Mouse (Mus musculus) embryonic facial prominence, embryonic 14.5 days (tissue): Measurements from ENCODE around the gene Sf3b4. TPM values are rescaled to one million over a fixed set of nuclear protein-coding genes. Genes with fewer than 3 reads are reported as not detected.
"Not testable (repeated sequence)": the region's sequence is repeated elsewhere in the genome, so short reads cannot be mapped to it uniquely, and the experiment has no call there.

ENCODE experiments used
- ATAC-seq: fragments of 200-750 bp; cut with Nextera tagmentation; 2 replicates; pipeline ENCODE4 v1.8.0; 2017; ENCODE audit warnings: low read depth, moderate number of reproducible peaks, moderate TSS enrichment
- DNase-seq: peaks from one replicate; pipeline ENCODE4 v3.0.0-alpha.2; 2015; ENCODE audit warnings: low spot score
- H3K27ac ChIP-seq: fragments of 300-500 bp; sonication (generic); replicated peaks from 2 replicates; pipeline ENCODE4 v1.5.1; 2014; ENCODE audit warnings: low read depth, mild to moderate bottlenecking, low read length, moderate library complexity
- H3K27me3 ChIP-seq: fragments of 300-500 bp; sonication (generic); replicated peaks from 2 replicates; pipeline ENCODE4 v1.6.1; 2014; ENCODE audit warnings: low read length; ENCODE audit not compliant: control insufficient read depth, insufficient read depth
- H3K36me3 ChIP-seq: fragments of 300-500 bp; sonication (generic); 2 replicates; pipeline ENCODE4 v1.6.1; 2014; ENCODE audit warnings: low read length, mixed read lengths; ENCODE audit not compliant: control insufficient read depth, insufficient read depth
- H3K4me1 ChIP-seq: fragments of 300-500 bp; sonication (generic); 2 replicates; pipeline ENCODE4 v1.6.1; 2014; ENCODE audit warnings: antibody characterized with exemption, low read length; ENCODE audit not compliant: control insufficient read depth, insufficient read depth
- H3K4me2 ChIP-seq: fragments of 300-500 bp; sonication (generic); 2 replicates; pipeline ENCODE4 v1.6.1; 2014; ENCODE audit warnings: low read depth, mild to moderate bottlenecking, low read length, moderate library complexity, mixed read lengths
- H3K4me3 ChIP-seq: fragments of 300-500 bp; sonication (generic); 2 replicates; pipeline ENCODE4 v1.5.1; 2014; ENCODE audit warnings: low read depth, mild to moderate bottlenecking, low read length
- H3K9ac ChIP-seq: fragments of 300-500 bp; sonication (generic); 2 replicates; pipeline ENCODE4 v1.6.1; 2014; ENCODE audit warnings: low read depth, mild to moderate bottlenecking, low read length, moderate library complexity, mixed read lengths
- H3K9me3 ChIP-seq: fragments of 300-500 bp; sonication (generic); 2 replicates; pipeline ENCODE4 v1.6.1; 2016; ENCODE audit warnings: low read length; ENCODE audit not compliant: control insufficient read depth
- WGBS: fragments of 180-500 bp; shearing (Covaris S2); extraction: QIAGEN DNeasy Blood & Tissue Kit; methylation state at CpG from one replicate; pipeline ENCODE4 v1.1.7; 2014; 5-methylcytosine and 5-hydroxymethylcytosine counted together
- polyA plus RNA-seq: library from polyadenylated mRNA; unstranded; fragments of >200 nt; fragmentation: Nextera tagmentation; extraction: Ambion mirVana; gene quantifications from 2 replicates; pipeline ENCODE4 v1.2.1, GENCODE M21; 2014

Sf3b4 gene
- polyA plus RNA-seq, 1 experiment from 2014 or later: 152 TPM

GRCm38 (mm10) chr3:96168466-96169158 lies 3.5 kb upstream of the Sf3b4 start:
- H3K27ac ChIP-seq: no peak overlapping the region; the same call in 1 of the 2 replicates
- no peak overlapping the region for H3K9ac ChIP-seq
- no peak for DNase-seq
- H3K4me3 ChIP-seq: no peak overlapping the region
- ATAC-seq: no peak
- H3K9me3 ChIP-seq: no peaks in the 10 kb centered on the region
- no peak overlapping the region for H3K4me2 ChIP-seq
- peaks cover 18% of the 10 kb centered on the region; the same call in 1 of the 2 replicates for H3K36me3 ChIP-seq
- no peaks in the 10 kb centered on the region for H3K27me3 ChIP-seq
- peaks cover 11% of the 10 kb centered on the region for H3K4me1 ChIP-seq
- whole genome bisulfite sequencing: 75% methylated on average over 12 of the region's 12 CpGs

GRCm38 (mm10) chr3:96170276-96170675 lies 1.9 kb upstream of the Sf3b4 start:
- Histone ChIP-seq H3K9ac (no peak overlapping the region), H3K4me3 (no peak overlapping the region), H3K36me3 (peaks cover 31% of the 10 kb centered on the region), H3K4me2 (no peak overlapping the region), H3K4me1 (peaks cover 11% of the 10 kb centered on the region), H3K9me3 (no peaks in the 10 kb centered on the region), H3K27me3 (no peaks in the 10 kb centered on the region), H3K27ac (0 out of 2 replicates have a peak overlapping the region, but pooled peaks have one; percentile 99)
- ATAC-seq (no peak), DNase-seq (no peak)
- WGBS: 89% methylated on average over 4 of the region's 4 CpGs

- Histone ChIP-seq H3K4me1 (peaks cover 11% of the 10 kb centered on the region), H3K27ac (peak overlapping the region; percentile 99), H3K4me2 (peak overlapping the region; percentile 95), H3K4me3 (peak overlapping the region; percentile 88), H3K9ac (peak overlapping the region; percentile 91), H3K27me3 (no peaks in the 10 kb centered on the region), H3K9me3 (no peaks in the 10 kb centered on the region), H3K36me3 (peaks cover 39% of the 10 kb centered on the region)
- no peak for DNase-seq
- 64% methylated on average over 10 of the region's 10 CpGs for WGBS
- no peak for ATAC-seq
Observed at GRCm38 (mm10) chr3:96170976-96171545, 1.1 kb upstream of the Sf3b4 start.

GRCm38 (mm10) chr3:96171583-96172196 lies 442 bp upstream of the Sf3b4 start:
- Histone ChIP-seq H3K4me3 (peak overlapping the region; percentile 88), H3K27me3 (no peaks in the 10 kb centered on the region), H3K27ac (peak overlapping the region; percentile 99), H3K4me1 (peaks cover 11% of the 10 kb centered on the region), H3K36me3 (peaks cover 46% of the 10 kb centered on the region), H3K9ac (peak overlapping the region; percentile 91), H3K4me2 (peak overlapping the region; percentile 95), H3K9me3 (no peaks in the 10 kb centered on the region)
- ATAC-seq (no peak; the same call in 1 of the 2 replicates), DNase-seq (no peak)
- WGBS: 20% methylated on average over 18 of the region's 18 CpGs

GRCm38 (mm10) chr3:96173185-96173584 lies 1.1 kb downstream of the Sf3b4 start:
- peaks cover 11% of the 10 kb centered on the region for H3K4me1 ChIP-seq
- H3K9me3 ChIP-seq: no peaks in the 10 kb centered on the region
- no peak for DNase-seq
- H3K9ac ChIP-seq: peak overlapping the region; percentile 91
- no peak for ATAC-seq
- peak overlapping the region; percentile 95 for H3K4me2 ChIP-seq
- H3K36me3 ChIP-seq: peaks cover 50% of the 10 kb centered on the region
- no peaks in the 10 kb centered on the region for H3K27me3 ChIP-seq
- peak overlapping the region; percentile 88 for H3K4me3 ChIP-seq
- WGBS: 35% methylated on average over 7 of the region's 7 CpGs
- H3K27ac ChIP-seq: no peak overlapping the region

GRCm38 (mm10) chr3:96174042-96174441 lies 1.9 kb downstream of the Sf3b4 start:
- H3K36me3 ChIP-seq: peaks cover 52% of the 10 kb centered on the region
- not testable (repeated sequence) for ATAC-seq, H3K9me3 ChIP-seq, DNase-seq, H3K4me2 ChIP-seq, H3K9ac ChIP-seq, H3K4me3 ChIP-seq, H3K27ac ChIP-seq, H3K27me3 ChIP-seq
- peaks cover 11% of the 10 kb centered on the region for H3K4me1 ChIP-seq
- WGBS: 86% methylated on average over 4 of the region's 4 CpGs

GRCm38 (mm10) chr3:96175251-96175650 lies 3.1 kb downstream of the Sf3b4 start:
- H3K9ac ChIP-seq: no peak overlapping the region
- ATAC-seq (no peak), DNase-seq (no peak)
- no peaks in the 10 kb centered on the region for H3K27me3 ChIP-seq
- peaks cover 49% of the 10 kb centered on the region for H3K36me3 ChIP-seq
- no peak overlapping the region for H3K27ac ChIP-seq
- H3K9me3 ChIP-seq: no peaks in the 10 kb centered on the region
- no peak overlapping the region for H3K4me2 ChIP-seq
- H3K4me1 ChIP-seq: peaks cover 11% of the 10 kb centered on the region
- no peak overlapping the region for H3K4me3 ChIP-seq
- WGBS: 93% methylated on average over 6 of the region's 6 CpGs

GRCm38 (mm10) chr3:96178427-96178826 lies 6.3 kb downstream of the Sf3b4 start:
- Histone ChIP-seq H3K4me1 (peaks cover 13% of the 10 kb centered on the region), H3K9ac (no peak overlapping the region), H3K4me3 (no peak overlapping the region), H3K9me3 (no peaks in the 10 kb centered on the region), H3K27ac (no peak overlapping the region), H3K4me2 (no peak overlapping the region), H3K36me3 (peaks cover 45% of the 10 kb centered on the region), H3K27me3 (no peaks in the 10 kb centered on the region)
- DNase-seq: no peak
- ATAC-seq: no peak
- WGBS: 91% methylated on average over 4 of the region's 4 CpGs
